Mouse (Mus musculus) retina, adult 2 months (tissue): ENCODE measurements around the gene Gm6710.
"Not testable (repeated sequence)": the region's sequence is repeated elsewhere in the genome, so short reads cannot be mapped to it uniquely, and the experiment has no call there.

Source experiments
- DNase-seq: peaks from one replicate; pipeline ENCODE4 v3.0.0-alpha.2; 2012; ENCODE audit warnings: low read depth, low spot score

Gene Gm6710

GRCm38 (mm10) chr2:175869024-175869423 lies at the start of gene Gm6710:
Gm6710 (plus strand) TSS chr2:175869219.
- DNase-seq = not testable (repeated sequence)
